Mouse (Mus musculus): Measurements from ENCODE around the gene Gm3417. TPM values are rescaled to one million over a fixed set of nuclear protein-coding genes. Genes with fewer than 3 reads are reported as not detected.

The Gm3417 gene
- polyA plus RNA-seq, 1 experiment from 2014 or later, result 1.6 TPM

Other genes with a start within 250 kb of the Gm3417 start
- gene Wdr27, start 35.6 kb downstream of the Gm3417 start, polyA plus RNA-seq (2015; fragmentation: Nextera tagmentation; extraction: Ambion mirVana), result 11.1 and 13.1 TPM in 2 replicates
- 41.7 and 43.5 TPM in 2 replicates for gene 1600012H06Rik, start 35.6 kb downstream of the Gm3417 start, polyA plus RNA-seq (2015; fragmentation: Nextera tagmentation; extraction: Ambion mirVana)
- gene Phf10, start 17.5 kb downstream of the Gm3417 start, polyA plus RNA-seq (2015; fragmentation: Nextera tagmentation; extraction: Ambion mirVana), result 36.1 and 36.6 TPM in 2 replicates
- gene 9030025P20Rik, start 322 bp downstream of the Gm3417 start, polyA plus RNA-seq (2015; fragmentation: Nextera tagmentation; extraction: Ambion mirVana), result 8.3 and 8.7 TPM in 2 replicates
- 8.4 and 9.7 TPM in 2 replicates for gene Gm3435, start 31.4 kb upstream of the Gm3417 start, polyA plus RNA-seq (2015; fragmentation: Nextera tagmentation; extraction: Ambion mirVana)
- gene Ermard, start 62.4 kb upstream of the Gm3417 start, polyA plus RNA-seq (2015; fragmentation: Nextera tagmentation; extraction: Ambion mirVana), result 85.1 and 91.1 TPM in 2 replicates
- gene Tcte3, start 62.7 kb upstream of the Gm3417 start, polyA plus RNA-seq (2015; fragmentation: Nextera tagmentation; extraction: Ambion mirVana), result 0.65 and 0.95 TPM in 2 replicates
- 2.7 and 3.1 TPM in 2 replicates for gene Gm3448, start 62.7 kb upstream of the Gm3417 start, polyA plus RNA-seq (2015; fragmentation: Nextera tagmentation; extraction: Ambion mirVana)

Data from lung, embryonic 16.5 days (tissue).